Mouse (Mus musculus) cerebellum, postnatal 25 days (tissue): ENCODE measurements around the gene Nckap5.

Experiments used
- DNase-seq, 2 experiments: peaks; one replicate each; pipeline ENCODE4 v3.0.0; 2021; ENCODE audit warnings: mixed read lengths in 2 of 2

Nckap5 gene

GRCm38 (mm10) chr1:126764201-126764600 lies 66.4 kb downstream of the Nckap5 start:
- DNase-seq = no peak

- DNase-seq = no peak
These were observed 67.4 kb downstream of the Nckap5 start for GRCm38 (mm10) chr1:126763192-126763591.

- no peak for DNase-seq
These were observed 70.2 kb downstream of the Nckap5 start for GRCm38 (mm10) chr1:126760386-126760785.

- DNase-seq = no peak
These were observed 74.9 kb downstream of the Nckap5 start for GRCm38 (mm10) chr1:126755682-126756081.

- no peak for DNase-seq
These were observed 77.0 kb downstream of the Nckap5 start for GRCm38 (mm10) chr1:126753611-126754010.

- no peak for DNase-seq
These were observed 78.2 kb downstream of the Nckap5 start for GRCm38 (mm10) chr1:126752247-126753037.

GRCm38 (mm10) chr1:126751137-126751536 lies 79.5 kb downstream of the Nckap5 start:
- no peak for DNase-seq

- no peak for DNase-seq
These were observed 80.4 kb downstream of the Nckap5 start for GRCm38 (mm10) chr1:126750156-126750555.

- no peak for DNase-seq
These were observed 82.7 kb downstream of the Nckap5 start for GRCm38 (mm10) chr1:126747914-126748313.

- DNase-seq = no peak
These were observed 85.0 kb downstream of the Nckap5 start for GRCm38 (mm10) chr1:126745482-126746136.

GRCm38 (mm10) chr1:126744631-126745305 lies 85.8 kb downstream of the Nckap5 start:
- DNase-seq = no peak

GRCm38 (mm10) chr1:126738291-126738640 lies 92.3 kb downstream of the Nckap5 start:
- DNase-seq = no peak

GRCm38 (mm10) chr1:126737554-126738290 lies 92.9 kb downstream of the Nckap5 start:
- peak; percentile 24 to 38 for DNase-seq

- no peak for DNase-seq
These were observed 98.9 kb downstream of the Nckap5 start for GRCm38 (mm10) chr1:126731691-126732090.

- DNase-seq = peak in 1 of 2 experiments; percentile 32
These were observed 104.1 kb downstream of the Nckap5 start for GRCm38 (mm10) chr1:126726400-126727055.

- no peak for DNase-seq
These were observed 104.8 kb downstream of the Nckap5 start for GRCm38 (mm10) chr1:126725628-126726367.

- no peak for DNase-seq
These were observed 108.7 kb downstream of the Nckap5 start for GRCm38 (mm10) chr1:126721917-126722316.

GRCm38 (mm10) chr1:126719733-126720348 lies 110.8 kb downstream of the Nckap5 start:
- no peak for DNase-seq

- no peak for DNase-seq
These were observed 124.0 kb downstream of the Nckap5 start for GRCm38 (mm10) chr1:126706611-126707010.

- no peak for DNase-seq
These were observed 129.7 kb downstream of the Nckap5 start for GRCm38 (mm10) chr1:126700978-126701320.
